Mouse (Mus musculus) left cerebral cortex, adult 18-20 months (tissue): ENCODE data around the gene Gm32802. TPM values are rescaled to one million over a fixed set of nuclear protein-coding genes. Genes with fewer than 3 reads are reported as not detected.
A peak's percentile ranks its signal among the peaks of the same experiment; 100 is the strongest.
"Not testable (repeated sequence)": the region's sequence is repeated elsewhere in the genome, so short reads cannot be mapped to it uniquely, and the experiment has no call there.

Source experiments
- DNase-seq, 2 experiments: peaks; one replicate each; pipeline ENCODE4 v3.0.0; 2021 to 2022; ENCODE audit warnings: low spot score in 2 of 2, mixed read lengths in 1 of 2
- long read RNA-seq, 2 experiments: library from polyadenylated mRNA; stranded (forward); transcript quantifications; one replicate each; pipeline ENCODE4 v2.0.0; 2021
- total RNA-seq, 2 experiments: library from RNA; stranded (reverse); gene quantifications; 2 replicates each; pipeline ENCODE4 v1.2.3; 2021

The Gm32802 gene
- under 1 TPM; 0.77 to 0.86 TPM for total RNA-seq
- long read RNA-seq, experiment 1: 0 reads
- long read RNA-seq, experiment 2: 0 reads

GRCm38 (mm10) chr10:118258388-118258787 is at the start of gene Gm32802:
TSS of gene Gm32802 (plus strand) at chr10:118258688.
- DNase-seq: not testable (repeated sequence)

- not testable (repeated sequence) for DNase-seq
Measured at GRCm38 (mm10) chr10:118215719-118216393, 42.6 kb upstream of the Gm32802 start.

- not testable (repeated sequence) for DNase-seq
Measured at GRCm38 (mm10) chr10:118227629-118228028, 30.9 kb upstream of the Gm32802 start.

- not testable (repeated sequence) for DNase-seq
Measured at GRCm38 (mm10) chr10:118232607-118233006, 25.9 kb upstream of the Gm32802 start.

GRCm38 (mm10) chr10:118240680-118241079 is 17.8 kb upstream of the Gm32802 start, which contains the start of gene Gm32717:
TSS of gene Gm32717 (minus strand) at chr10:118240780.
- not testable (repeated sequence) for DNase-seq

- peak; percentile 9 to 10 for DNase-seq
Measured at GRCm38 (mm10) chr10:118249006-118249595, 9.4 kb upstream of the Gm32802 start.

- peak; percentile 36 to 43 for DNase-seq
Measured at GRCm38 (mm10) chr10:118250852-118251295, 7.6 kb upstream of the Gm32802 start.

- not testable (repeated sequence) for DNase-seq
Measured at GRCm38 (mm10) chr10:118268812-118269211, 10.3 kb downstream of the Gm32802 start.

- not testable (repeated sequence) for DNase-seq
Measured at GRCm38 (mm10) chr10:118271416-118271815, 12.9 kb downstream of the Gm32802 start.

GRCm38 (mm10) chr10:118278069-118278468 is 19.6 kb downstream of the Gm32802 start:
- not testable (repeated sequence) for DNase-seq

GRCm38 (mm10) chr10:118282565-118282964 is 24.1 kb downstream of the Gm32802 start:
- DNase-seq: not testable (repeated sequence)

GRCm38 (mm10) chr10:118283016-118283415 is 24.5 kb downstream of the Gm32802 start:
- DNase-seq: not testable (repeated sequence)

GRCm38 (mm10) chr10:118294938-118295337 is 36.5 kb downstream of the Gm32802 start, which contains the start of gene Iltifb:
TSS of gene Iltifb (minus strand) at chr10:118295038.
- no peak for DNase-seq

GRCm38 (mm10) chr10:118302133-118302532 is 43.6 kb downstream of the Gm32802 start:
- DNase-seq: not testable (repeated sequence)

Other genes starting within 250 kb of the Gm32802 start
- 1 to 10 TPM; 7.6 to 7.8 TPM for gene Mdm1, start 116.9 kb upstream of the Gm32802 start, total RNA-seq
- not detected for gene Il22, start 53.7 kb upstream of the Gm32802 start, total RNA-seq
- under 1 TPM; 0.77 to 0.86 TPM for gene Gm32717, start 17.9 kb upstream of the Gm32802 start, total RNA-seq
- gene Iltifb, start 36.4 kb downstream of the Gm32802 start, total RNA-seq: not detected
- gene Gm9040, start 68.3 kb downstream of the Gm32802 start, total RNA-seq: not detected
- gene Gm9044, start 73.7 kb downstream of the Gm32802 start, total RNA-seq: not detected
- not detected for gene Gm9045, start 79.1 kb downstream of the Gm32802 start, total RNA-seq
- gene Gm9046, start 84.6 kb downstream of the Gm32802 start, total RNA-seq: not detected
- gene Gm9048, start 90.0 kb downstream of the Gm32802 start, total RNA-seq: not detected
- not detected for gene Gm9049, start 95.4 kb downstream of the Gm32802 start, total RNA-seq
- not detected for gene Ifng, start 182.4 kb downstream of the Gm32802 start, total RNA-seq